Mouse (Mus musculus): ENCODE measurements at regions not wholly inside any gene's neighbourhood (a gene's known extent, or its start where the extent isn't known, plus 50 kb on each side); places are given as distances from the start of the nearest gene placed in this dataset.

GRCm38 (mm10) chr15:63694150-63694549 lies 150.8 kb downstream of the Gsdmc2 start:
- TF ChIP-seq ZC3H11A (IDR thresholded peaks at IDR 0.05; ENCODE audit: low read depth, low read length) (no peak), CTCF (IDR thresholded peaks at IDR 0.05 in 2 of 3, conservative IDR thresholded peaks at IDR 0.05 in 1 of 3; ENCODE audit: control insufficient read depth in 1 of 3, insufficient read depth in 1 of 3, low read depth in 2 of 3, low read length in 3 of 3, poor library complexity in 1 of 3, severe bottlenecking in 1 of 3) (no peak), E2F4 (IDR thresholded peaks at IDR 0.05; ENCODE audit: borderline replicate concordance, low read depth, low read length) (no peak)
